Mouse (Mus musculus): ENCODE results near the gene Fgf5.

DNA sequence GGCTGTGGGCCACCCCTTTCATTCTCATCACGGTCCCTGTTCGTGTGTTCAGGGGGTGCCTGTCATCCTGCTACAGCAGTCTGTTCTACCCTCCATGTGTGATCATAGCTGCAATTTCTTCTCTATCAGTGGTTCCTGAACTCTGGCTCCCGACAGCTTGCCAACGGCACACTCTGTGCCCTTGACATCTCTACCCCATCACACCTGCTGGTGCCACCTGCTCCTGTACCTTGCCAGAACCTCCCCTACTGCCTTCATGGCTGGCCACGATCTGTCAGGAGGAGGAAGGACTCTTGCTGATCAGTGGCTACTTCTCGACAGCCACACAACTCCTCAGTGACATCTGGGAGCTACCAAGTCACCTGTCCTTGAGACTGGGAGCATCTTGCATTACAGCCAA, 24.5 kb upstream of the Fgf5 start:
- TF ChIP-seq CTCF (IDR thresholded peaks at IDR 0.05; ENCODE audit: low read depth): no peak
- no peak for TF ChIP-seq EP300 (optimal IDR thresholded peaks at IDR 0.05)
